Mouse (Mus musculus) megakaryocyte-erythroid progenitor cell, adult 5-6 weeks (primary cell): ENCODE results near the gene Hyls1. TPM values are rescaled to one million over a fixed set of nuclear protein-coding genes. Genes with fewer than 3 reads are reported as not detected.

Source experiments
- ATAC-seq: replicated peaks from 2 replicates; pipeline ENCODE4 v1.8.0; 2016; ENCODE audit warnings: mild to moderate bottlenecking, inconsistent platforms; ENCODE audit not compliant: severe bottlenecking, poor library complexity, low FRiP score, low TSS enrichment
- total RNA-seq, 2 experiments: library from RNA; stranded (forward) in 1 of 2; stranded (reverse) in 1 of 2; fragments of 200-1000, 215-1000 nt in 1 of 2; fragments of >200 nt in 1 of 2; fragmentation: Nextera tagmentation in 1 of 2; gene quantifications; 2 replicates each; pipeline ENCODE4 v1.2.3; 2014 to 2017

The Hyls1 gene
- total RNA-seq, 2 experiments from 2014 or later, result 11.0 to 12.1 TPM

GRCm38 (mm10) chr9:35516711-35517110, 53.5 kb downstream of the Hyls1 start:
- no peak for ATAC-seq

GRCm38 (mm10) chr9:35516182-35516581, 54.0 kb downstream of the Hyls1 start:
- no peak for ATAC-seq

GRCm38 (mm10) chr9:35513900-35514299, 56.3 kb downstream of the Hyls1 start:
- no peak for ATAC-seq

Other genes with a start within 250 kb of the Hyls1 start
- 1.8 TPM in 1 of 2 replicates, not detected in the other for gene Cdon, start 149.3 kb downstream of the Hyls1 start, total RNA-seq (2014; fragmentation: Nextera tagmentation)
- gene Cdon, start 149.3 kb downstream of the Hyls1 start, total RNA-seq (2017), result 3.0 and 9.2 TPM in 2 replicates
- gene Gm1113, start 52.1 kb downstream of the Hyls1 start, total RNA-seq (2014; fragmentation: Nextera tagmentation), result not detected in 2 replicates
- gene Gm1113, start 52.1 kb downstream of the Hyls1 start, total RNA-seq (2017), result not detected in 2 replicates
- not detected in 2 replicates for gene Ddx25, start 11.9 kb downstream of the Hyls1 start, total RNA-seq (2014; fragmentation: Nextera tagmentation)
- gene Ddx25, start 11.9 kb downstream of the Hyls1 start, total RNA-seq (2017), result 0.11 TPM in 1 of 2 replicates, not detected in the other
- gene Pus3, start 11.8 kb downstream of the Hyls1 start, total RNA-seq (2014; fragmentation: Nextera tagmentation), result 23.3 and 27.3 TPM in 2 replicates
- 34.8 and 44.3 TPM in 2 replicates for gene Pus3, start 11.8 kb downstream of the Hyls1 start, total RNA-seq (2017)
- 0.59 and 1.2 TPM in 2 replicates for gene Pate2, start 114 bp downstream of the Hyls1 start, total RNA-seq (2014; fragmentation: Nextera tagmentation)
- not detected in 2 replicates for gene Pate2, start 114 bp downstream of the Hyls1 start, total RNA-seq (2017)
- gene Pate4, start 41.5 kb upstream of the Hyls1 start, total RNA-seq (2014; fragmentation: Nextera tagmentation), result not detected in 2 replicates
- not detected in 2 replicates for gene Pate4, start 41.5 kb upstream of the Hyls1 start, total RNA-seq (2017)
- not detected in 2 replicates for gene Pate3, start 77.8 kb upstream of the Hyls1 start, total RNA-seq (2014; fragmentation: Nextera tagmentation)
- not detected in 2 replicates for gene Pate3, start 77.8 kb upstream of the Hyls1 start, total RNA-seq (2017)
- not detected in 2 replicates for gene Pate1, start 117.0 kb upstream of the Hyls1 start, total RNA-seq (2014; fragmentation: Nextera tagmentation)
- gene Pate1, start 117.0 kb upstream of the Hyls1 start, total RNA-seq (2017), result not detected in 2 replicates
- gene Gm17677, start 170.7 kb upstream of the Hyls1 start, total RNA-seq (2014; fragmentation: Nextera tagmentation), result not detected in 2 replicates
- not detected in 2 replicates for gene Gm17677, start 170.7 kb upstream of the Hyls1 start, total RNA-seq (2017)
- gene Gm17727, start 207.7 kb upstream of the Hyls1 start, total RNA-seq (2014; fragmentation: Nextera tagmentation), result not detected in 2 replicates
- not detected in 2 replicates for gene Gm17727, start 207.7 kb upstream of the Hyls1 start, total RNA-seq (2017)
- not detected in 2 replicates for gene Gm27235, start 219.7 kb upstream of the Hyls1 start, total RNA-seq (2014; fragmentation: Nextera tagmentation)
- gene Gm27235, start 219.7 kb upstream of the Hyls1 start, total RNA-seq (2017), result not detected in 2 replicates
- gene D730048I06Rik, start 219.7 kb upstream of the Hyls1 start, total RNA-seq (2014; fragmentation: Nextera tagmentation), result not detected in 2 replicates
- not detected in 2 replicates for gene D730048I06Rik, start 219.7 kb upstream of the Hyls1 start, total RNA-seq (2017)